Mouse (Mus musculus) heart, embryonic 11.5 days (tissue): ENCODE data around the gene Cd72. TPM values are rescaled to one million over a fixed set of nuclear protein-coding genes. Genes with fewer than 3 reads are reported as not detected.
A peak's percentile ranks its signal among the peaks of the same experiment; 100 is the strongest.

Source experiments
- ATAC-seq: fragments of 200-750 bp; cut with Nextera tagmentation; replicated peaks from 2 replicates; pipeline ENCODE4 v1.8.0; 2017; ENCODE audit warnings: moderate library complexity; ENCODE audit not compliant: insufficient number of reproducible peaks, low FRiP score, low TSS enrichment
- H3K27ac ChIP-seq: fragments of 300-500 bp; sonication (generic); 2 replicates; pipeline ENCODE4 v1.5.1; 2014; ENCODE audit warnings: mild to moderate bottlenecking, low read depth, low read length
- H3K27me3 ChIP-seq: fragments of 300-500 bp; sonication (generic); 2 replicates; pipeline ENCODE4 v1.6.1; 2014; ENCODE audit warnings: mild to moderate bottlenecking, low read length, mixed read lengths; ENCODE audit not compliant: control insufficient read depth, insufficient read depth
- H3K36me3 ChIP-seq: fragments of 300-500 bp; sonication (generic); 2 replicates; pipeline ENCODE4 v1.6.1; 2014; ENCODE audit warnings: mild to moderate bottlenecking, low read length, moderate library complexity, mixed read lengths; ENCODE audit not compliant: control insufficient read depth, insufficient read depth
- H3K4me1 ChIP-seq: fragments of 300-500 bp; sonication (generic); 2 replicates; pipeline ENCODE4 v1.6.1; 2014; ENCODE audit warnings: low read length; ENCODE audit not compliant: control insufficient read depth, insufficient read depth
- H3K4me2 ChIP-seq: fragments of 300-500 bp; sonication (generic); 2 replicates; pipeline ENCODE4 v1.6.1; 2014; ENCODE audit warnings: mild to moderate bottlenecking, moderate library complexity
- H3K4me3 ChIP-seq: fragments of 300-500 bp; sonication (generic); 2 replicates; pipeline ENCODE4 v1.5.1; 2014; ENCODE audit warnings: low read depth, low read length
- H3K9ac ChIP-seq: fragments of 300-500 bp; sonication (generic); 2 replicates; pipeline ENCODE4 v1.6.1; 2014; ENCODE audit warnings: mild to moderate bottlenecking, low read depth, low read length, moderate library complexity
- H3K9me3 ChIP-seq: fragments of 300-500 bp; sonication (generic); replicated peaks from 2 replicates; pipeline ENCODE4 v1.6.1; 2016; ENCODE audit warnings: low read length; ENCODE audit not compliant: control insufficient read depth
- WGBS: fragments of 180-500 bp; shearing (Covaris S2); extraction: QIAGEN DNeasy Blood & Tissue Kit; methylation state at CpG from one replicate; pipeline ENCODE4 v1.1.7; 2014; ENCODE audit not compliant: insufficient replicate concordance; 5-methylcytosine and 5-hydroxymethylcytosine counted together
- polyA plus RNA-seq: library from polyadenylated mRNA; unstranded; fragments of >200 nt; fragmentation: Nextera tagmentation; extraction: Ambion mirVana; gene quantifications from 2 replicates; pipeline ENCODE4 v1.2.1, GENCODE M21; 2014

The Cd72 gene
- polyA plus RNA-seq, 1 experiment from 2014 or later, result 3.3 TPM

- WGBS, result 62% methylated on average over 12 of the region's 12 CpGs
- H3K27me3 ChIP-seq, result no peaks in the 10 kb centered on the region
- H3K4me1 ChIP-seq, result peaks cover 14% of the 10 kb centered on the region
- peak overlapping the region; percentile 75 for H3K9ac ChIP-seq
- no peaks in the 10 kb centered on the region for H3K9me3 ChIP-seq
- peak overlapping the region; percentile 53 for H3K4me3 ChIP-seq
- ATAC-seq, result no peak
- H3K36me3 ChIP-seq, result no peaks in the 10 kb centered on the region
- peak overlapping the region; percentile 82 for H3K4me2 ChIP-seq
- peak overlapping the region; percentile 79 for H3K27ac ChIP-seq
These were observed 47.1 kb downstream of the Cd72 start for GRCm38 (mm10) chr4:43407071-43407920.

- no peaks in the 10 kb centered on the region for H3K27me3 ChIP-seq
- ATAC-seq, result peak; percentile 86
These were observed 48.1 kb downstream of the Cd72 start for GRCm38 (mm10) chr4:43406162-43406971.

GRCm38 (mm10) chr4:43404697-43405096 lies 49.7 kb downstream of the Cd72 start:
- no peak for ATAC-seq
- no peak overlapping the region for H3K4me2 ChIP-seq
- no peaks in the 10 kb centered on the region for H3K9me3 ChIP-seq
- H3K4me3 ChIP-seq, result no peak overlapping the region
- no peak overlapping the region for H3K9ac ChIP-seq
- no peaks in the 10 kb centered on the region for H3K36me3 ChIP-seq
- WGBS, result 86% methylated on average over 10 of the region's 10 CpGs
- no peak overlapping the region for H3K27ac ChIP-seq
- no peaks in the 10 kb centered on the region for H3K27me3 ChIP-seq
- peaks cover 37% of the 10 kb centered on the region for H3K4me1 ChIP-seq

More at GRCm38 (mm10) chr4:43406162-43406971, 48.1 kb downstream of the Cd72 start:
- Histone ChIP-seq H3K36me3 (no peaks in the 10 kb centered on the region), H3K9ac (peak overlapping the region; percentile 75), H3K4me3 (peak overlapping the region; percentile 53), H3K9me3 (no peaks in the 10 kb centered on the region), H3K27ac (peak overlapping the region; percentile 79), H3K4me2 (peak overlapping the region; percentile 82), H3K4me1 (peaks cover 21% of the 10 kb centered on the region)
- 1% methylated on average over 28 of the region's 28 CpGs for WGBS

- Histone ChIP-seq H3K36me3 (no peaks in the 10 kb centered on the region), H3K9me3 (no peaks in the 10 kb centered on the region), H3K27ac (no peak overlapping the region), H3K4me1 (peaks cover 51% of the 10 kb centered on the region), H3K9ac (no peak overlapping the region), H3K4me2 (no peak overlapping the region; the same call in 1 of the 2 replicates), H3K27me3 (no peaks in the 10 kb centered on the region), H3K4me3 (no peak overlapping the region)
- WGBS, result 68% methylated on average over 9 of the region's 9 CpGs
- no peak for ATAC-seq
These were observed 52.2 kb downstream of the Cd72 start for GRCm38 (mm10) chr4:43402212-43402611.

GRCm38 (mm10) chr4:43401486-43401885 lies 52.9 kb downstream of the Cd72 start:
- Histone ChIP-seq H3K27ac (no peak overlapping the region), H3K27me3 (no peaks in the 10 kb centered on the region), H3K9ac (no peak overlapping the region), H3K36me3 (no peaks in the 10 kb centered on the region), H3K4me1 (peaks cover 48% of the 10 kb centered on the region), H3K4me2 (0 out of 2 replicates have a peak overlapping the region, but pooled peaks have one; percentile 16), H3K4me3 (no peak overlapping the region), H3K9me3 (no peaks in the 10 kb centered on the region)
- ATAC-seq, result no peak
- 83% methylated on average over 10 of the region's 10 CpGs for WGBS

- Histone ChIP-seq H3K4me2 (0 out of 2 replicates have a peak overlapping the region, but pooled peaks have one; percentile 16), H3K9me3 (no peaks in the 10 kb centered on the region), H3K27me3 (no peaks in the 10 kb centered on the region), H3K27ac (0 out of 2 replicates have a peak overlapping the region, but pooled peaks have one; percentile 11), H3K36me3 (no peaks in the 10 kb centered on the region), H3K9ac (no peak overlapping the region), H3K4me1 (peaks cover 48% of the 10 kb centered on the region), H3K4me3 (no peak overlapping the region)
- ATAC-seq, result 0 out of 2 replicates have a peak, but pooled peaks have one; percentile 16
- WGBS, result 29% methylated on average over 10 of the region's 10 CpGs
These were observed 53.5 kb downstream of the Cd72 start for GRCm38 (mm10) chr4:43400976-43401375.

- H3K36me3 ChIP-seq, result no peaks in the 10 kb centered on the region
- 62% methylated on average over 31 of the region's 31 CpGs for WGBS
- H3K9ac ChIP-seq, result peak overlapping the region; percentile 18
- H3K4me2 ChIP-seq, result peak overlapping the region; percentile 49
- ATAC-seq, result no peak
- H3K9me3 ChIP-seq, result no peaks in the 10 kb centered on the region
- H3K27me3 ChIP-seq, result no peaks in the 10 kb centered on the region
- peak overlapping the region; percentile 87 for H3K27ac ChIP-seq
- H3K4me3 ChIP-seq, result peak overlapping the region; percentile 2
- H3K4me1 ChIP-seq, result peaks cover 51% of the 10 kb centered on the region
These were observed 54.9 kb downstream of the Cd72 start for GRCm38 (mm10) chr4:43399391-43400131.

- H3K27ac ChIP-seq, result peak overlapping the region; percentile 87
- 23% methylated on average over 17 of the region's 17 CpGs for WGBS
- no peaks in the 10 kb centered on the region for H3K9me3 ChIP-seq
- H3K4me3 ChIP-seq, result peak overlapping the region; percentile 2; the same call in 1 of the 2 replicates
- peak overlapping the region; percentile 18 for H3K9ac ChIP-seq
- peak overlapping the region; percentile 49 for H3K4me2 ChIP-seq
- H3K27me3 ChIP-seq, result no peaks in the 10 kb centered on the region
- no peaks in the 10 kb centered on the region for H3K36me3 ChIP-seq
- ATAC-seq, result no peak
- H3K4me1 ChIP-seq, result peaks cover 58% of the 10 kb centered on the region
These were observed 55.5 kb downstream of the Cd72 start for GRCm38 (mm10) chr4:43398829-43399331.
